Mouse (Mus musculus) heart, postnatal 0 days (tissue): ENCODE results near the gene Tmed10.

ENCODE experiments used
- CTCF ChIP-seq: IDR thresholded peaks from 2 replicates; pipeline ENCODE4 v1.5.1; 2016; ENCODE audit warnings: antibody characterized with exemption, control low read depth, low read depth
- EP300 ChIP-seq: IDR thresholded peaks from 2 replicates; pipeline ENCODE4 v1.6.1; 2016; ENCODE audit warnings: antibody characterized with exemption, low read depth

DNA sequence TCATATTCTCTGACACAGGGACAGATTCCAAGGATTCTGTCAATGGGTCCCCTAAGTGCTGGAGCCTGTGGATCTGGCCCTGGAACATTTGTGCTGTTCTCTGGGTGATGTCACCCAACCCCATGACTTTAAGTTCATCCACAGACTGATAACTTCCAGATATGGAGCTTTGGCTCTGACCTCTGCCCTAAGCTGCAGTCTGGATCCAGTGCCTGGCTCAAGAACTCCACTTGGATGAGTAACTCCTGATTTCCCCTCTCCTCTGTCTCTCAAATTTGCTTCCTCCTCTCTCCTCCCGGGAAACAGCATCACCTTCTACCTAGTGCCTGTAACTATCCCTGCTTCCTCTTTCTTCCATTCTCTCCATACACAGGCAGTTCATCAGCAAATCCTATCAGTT lies 5.7 kb upstream of the Tmed10 start:
- TF ChIP-seq CTCF (no peak), EP300 (no peak)
